Mouse (Mus musculus): Measurements from ENCODE around the gene Ttc34. TPM values are rescaled to one million over a fixed set of nuclear protein-coding genes. Genes with fewer than 3 reads are reported as not detected.

The Ttc34 gene
- total RNA-seq, 2 experiments from 2014 or later, result 0.10 to 0.17 TPM

- DNase-seq, result no peak
- intact Hi-C loops (cut with DNase I), result no loop called here
These were observed 50.5 kb downstream of the Ttc34 start for GRCm38 (mm10) chr4:154887593-154888250.

GRCm38 (mm10) chr4:154890887-154891286 is 53.6 kb downstream of the Ttc34 start:
- DNase-seq, result no peak
- intact Hi-C loops (cut with DNase I), result no loop called here

GRCm38 (mm10) chr4:154895549-154895948 is 58.3 kb downstream of the Ttc34 start:
- DNase-seq, result no peak
- intact Hi-C loops (cut with DNase I), result no loop called here

GRCm38 (mm10) chr4:154897676-154898465 is 60.6 kb downstream of the Ttc34 start:
- intact Hi-C loops (cut with DNase I), result no loop called here
- DNase-seq, result peak in 1 of 2 experiments; percentile 35

GRCm38 (mm10) chr4:154898506-154899446 is 61.5 kb downstream of the Ttc34 start, which contains the start of gene Fam213b:
Gene Fam213b (minus strand): TSS chr4:154899135.
- DNase-seq, result peak; percentile 71 to 76
- intact Hi-C loops (cut with DNase I), result no loop called here

GRCm38 (mm10) chr4:154902371-154902770 is 65.1 kb downstream of the Ttc34 start:
- intact Hi-C loops (cut with DNase I), result no loop called here
- no peak for DNase-seq

GRCm38 (mm10) chr4:154904185-154905071 is 67.2 kb downstream of the Ttc34 start:
- DNase-seq, result peak; percentile 50 to 63
- intact Hi-C loops (cut with DNase I), result no loop called here

- peak; percentile 72 to 81 for DNase-seq
- intact Hi-C loops (cut with DNase I), result loop anchor here (2.0 kb wide), 1 partner anchor 31 kb away; no protein-coding TSS in a partner anchor
These were observed 70.6 kb downstream of the Ttc34 start for GRCm38 (mm10) chr4:154907833-154908232.

GRCm38 (mm10) chr4:154908490-154908889 is 71.2 kb downstream of the Ttc34 start:
- DNase-seq, result no peak
- intact Hi-C loops (cut with DNase I), result no loop called here

GRCm38 (mm10) chr4:154910606-154911522 is 73.6 kb downstream of the Ttc34 start:
- intact Hi-C loops (cut with DNase I), result no loop called here
- no peak for DNase-seq

- intact Hi-C loops (cut with DNase I), result loop anchor here (2.0 kb wide), 1 partner anchor 15 kb away; no protein-coding TSS in a partner anchor
- DNase-seq, result no peak
These were observed 74.4 kb downstream of the Ttc34 start for GRCm38 (mm10) chr4:154911644-154912043.

- intact Hi-C loops (cut with DNase I), result loop anchor here (2.0 kb wide), 1 partner anchor 13 kb away; no protein-coding TSS in a partner anchor
- DNase-seq, result no peak
These were observed 76.6 kb downstream of the Ttc34 start for GRCm38 (mm10) chr4:154913845-154914244.

GRCm38 (mm10) chr4:154914252-154914651 is 77.0 kb downstream of the Ttc34 start:
- intact Hi-C loops (cut with DNase I), result no loop called here
- no peak for DNase-seq

GRCm38 (mm10) chr4:154914707-154915106 is 77.4 kb downstream of the Ttc34 start:
- intact Hi-C loops (cut with DNase I), result no loop called here
- no peak for DNase-seq

- intact Hi-C loops (cut with DNase I), result no loop called here
- no peak for DNase-seq
These were observed 78.0 kb downstream of the Ttc34 start for GRCm38 (mm10) chr4:154915286-154915685.

- intact Hi-C loops (cut with DNase I), result no loop called here
- DNase-seq, result no peak
These were observed 79.4 kb downstream of the Ttc34 start for GRCm38 (mm10) chr4:154916662-154917061.

All from heart, postnatal 14 days (tissue).